Mouse (Mus musculus): ENCODE data around the gene Gm49361.

DNA sequence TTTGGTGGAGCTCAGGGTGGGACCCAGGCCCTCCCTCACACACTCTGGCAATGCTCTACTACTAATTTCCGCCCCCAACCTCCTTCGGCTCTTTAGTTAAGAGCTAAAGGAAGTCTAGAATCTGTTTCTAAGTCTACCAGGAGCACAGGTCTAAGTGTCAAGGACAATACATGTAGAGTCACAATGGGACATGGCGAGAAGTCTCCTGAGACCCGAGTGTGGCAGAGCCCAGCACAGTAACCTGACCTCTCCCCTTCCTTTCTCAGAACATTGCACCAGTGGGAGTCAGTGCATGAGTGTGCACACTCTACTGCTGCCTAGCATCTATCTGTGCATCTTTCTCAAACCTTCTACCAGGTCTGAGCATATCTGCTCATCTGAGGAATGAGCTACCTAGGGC, 40.1 kb downstream of the Gm49361 start:
- TF ChIP-seq E2F4 (IDR thresholded peaks at IDR 0.05; ENCODE audit: insufficient read depth) (no peak), POLR2AphosphoS2 (IDR thresholded peaks at IDR 0.05; ENCODE audit: insufficient read length, low read depth) (no peak), POLR2A (IDR thresholded peaks at IDR 0.05; ENCODE audit: insufficient read length, low read depth) (no peak), TCF12 (IDR thresholded peaks at IDR 0.05; ENCODE audit: insufficient read depth, poor library complexity, severe bottlenecking) (no peak)
